Mouse (Mus musculus) lung, postnatal 0 days (tissue): ENCODE measurements at regions not wholly inside any gene's neighbourhood (a gene's known extent, or its start where the extent isn't known, plus 50 kb on each side); places are given as distances from the start of the nearest gene placed in this dataset.

Source experiments
- ATAC-seq: fragments of 200-750 bp; cut with Nextera tagmentation; 2 replicates; pipeline ENCODE4 v1.8.0; 2017; ENCODE audit warnings: moderate library complexity
- DNase-seq: peaks from one replicate; pipeline ENCODE4 v3.0.0-alpha.2; 2016; ENCODE audit warnings: low spot score
- H3K27ac ChIP-seq: fragments of 300-500 bp; sonication (generic); 2 replicates; pipeline ENCODE4 v1.5.1; 2014; ENCODE audit warnings: antibody characterized with exemption, mild to moderate bottlenecking, low read length, mixed read lengths
- H3K27me3 ChIP-seq: fragments of 300-500 bp; sonication (generic); replicated peaks from 2 replicates; pipeline ENCODE4 v1.6.1; 2014; ENCODE audit warnings: low read length, mixed read lengths; ENCODE audit not compliant: insufficient read depth
- H3K36me3 ChIP-seq: fragments of 300-500 bp; sonication (generic); 2 replicates; pipeline ENCODE4 v1.6.1; 2014; ENCODE audit warnings: low read length, mixed read lengths; ENCODE audit not compliant: insufficient read depth
- H3K4me1 ChIP-seq: fragments of 300-500 bp; sonication (generic); 2 replicates; pipeline ENCODE4 v1.6.1; 2014; ENCODE audit warnings: antibody characterized with exemption, low read depth, low read length, mixed read lengths; ENCODE audit not compliant: insufficient read depth
- H3K4me2 ChIP-seq: fragments of 300-500 bp; sonication (generic); replicated peaks from 2 replicates; pipeline ENCODE4 v1.6.1; 2014; ENCODE audit warnings: low read depth, mild to moderate bottlenecking, low read length, moderate library complexity, mixed read lengths
- H3K4me3 ChIP-seq: fragments of 300-500 bp; sonication (generic); 2 replicates; pipeline ENCODE4 v1.5.1; 2014; ENCODE audit warnings: low read depth, low read length
- H3K9ac ChIP-seq: fragments of 300-500 bp; sonication (generic); replicated peaks from 2 replicates; pipeline ENCODE4 v1.6.1; 2014; ENCODE audit warnings: low read depth, mild to moderate bottlenecking
- H3K9me3 ChIP-seq: fragments of 300-500 bp; sonication (generic); 2 replicates; pipeline ENCODE4 v1.6.1; 2016; ENCODE audit warnings: low read length, mixed read lengths
- CTCF ChIP-seq: IDR thresholded peaks from 2 replicates; pipeline ENCODE4 v1.5.1; 2016; ENCODE audit warnings: antibody characterized with exemption, mild to moderate bottlenecking
- EP300 ChIP-seq: IDR thresholded peaks from 2 replicates; pipeline ENCODE4 v1.6.1; 2016; ENCODE audit warnings: antibody characterized with exemption, mild to moderate bottlenecking, control low read depth
- WGBS: fragments of 180-500 bp; shearing (Covaris S2); extraction: QIAGEN DNeasy Blood & Tissue Kit; methylation state at CpG from one replicate; pipeline ENCODE4 v1.1.7; 2014; 5-methylcytosine and 5-hydroxymethylcytosine counted together

DNA sequence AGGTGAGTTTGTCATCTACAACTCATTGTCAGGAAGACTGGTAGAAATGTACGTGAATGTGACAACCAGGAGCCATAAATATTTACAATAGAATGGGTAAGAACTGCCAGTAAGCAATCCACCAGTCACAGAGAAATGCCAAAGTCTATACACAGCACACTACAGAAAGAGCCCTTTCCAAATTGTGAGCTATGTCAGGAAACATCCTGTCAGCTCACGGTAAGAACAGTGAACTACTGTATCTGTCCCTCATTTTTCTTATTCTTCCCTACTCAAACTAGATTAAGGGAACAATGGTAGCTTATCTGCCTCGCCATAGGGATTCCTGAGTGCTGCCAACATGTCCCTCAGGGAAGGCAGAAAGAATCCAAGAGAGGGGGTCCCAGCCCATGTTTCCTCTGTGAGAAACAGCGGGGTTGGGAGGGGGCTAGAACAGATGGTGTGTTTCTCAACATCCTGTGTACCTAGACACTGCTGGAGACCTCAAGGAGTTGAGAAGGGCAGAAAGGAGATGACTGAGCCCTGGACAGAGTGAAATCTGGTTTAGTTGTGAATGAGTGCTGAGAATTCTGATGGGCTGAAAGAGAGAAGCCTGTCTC, 191.6 kb downstream of the Rfpl4b start:
- Histone ChIP-seq H3K9ac (no peak overlapping the region), H3K4me1 (no peaks in the 10 kb centered on the region), H3K36me3 (no peaks in the 10 kb centered on the region), H3K4me3 (no peak overlapping the region), H3K27ac (no peak overlapping the region), H3K27me3 (no peaks in the 10 kb centered on the region), H3K4me2 (no peak overlapping the region), H3K9me3 (no peaks in the 10 kb centered on the region)
- no peak for ATAC-seq
- TF ChIP-seq CTCF (no peak), EP300 (no peak)
- no peak for DNase-seq
- 43% methylated on average over 4 of the region's 4 CpGs for WGBS

DNA sequence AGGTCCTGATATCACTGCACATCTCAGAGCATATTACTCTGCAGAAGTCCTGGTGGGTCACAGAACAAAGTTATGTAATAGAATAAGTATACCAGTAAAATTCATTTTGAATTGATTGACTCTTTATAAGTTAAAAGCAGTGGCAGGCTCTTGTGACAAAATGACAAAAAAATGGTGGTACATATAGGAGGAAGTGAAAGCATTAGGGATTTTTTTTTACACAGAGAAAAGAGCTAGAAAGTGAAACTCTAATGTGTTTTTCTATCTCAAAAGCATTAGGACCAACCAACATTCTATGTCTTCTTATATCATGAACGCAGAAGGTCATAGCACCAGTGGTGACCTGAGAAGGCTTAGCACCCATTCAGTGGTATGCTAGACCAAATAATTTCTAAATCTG, 198.2 kb downstream of the Rfpl4b start:
- no peak overlapping the region for H3K4me2 ChIP-seq
- H3K27me3 ChIP-seq = no peaks in the 10 kb centered on the region
- no peak overlapping the region for H3K4me3 ChIP-seq
- H3K27ac ChIP-seq = no peak overlapping the region
- no peak for ATAC-seq
- H3K4me1 ChIP-seq = no peaks in the 10 kb centered on the region
- DNase-seq = no peak
- H3K9ac ChIP-seq = no peak overlapping the region
- 89% methylated on average over 1 of the region's 1 CpGs for WGBS
- no peaks in the 10 kb centered on the region for H3K9me3 ChIP-seq
- H3K36me3 ChIP-seq = no peaks in the 10 kb centered on the region
- no peak for TF ChIP-seq CTCF
- TF ChIP-seq EP300 = no peak

DNA sequence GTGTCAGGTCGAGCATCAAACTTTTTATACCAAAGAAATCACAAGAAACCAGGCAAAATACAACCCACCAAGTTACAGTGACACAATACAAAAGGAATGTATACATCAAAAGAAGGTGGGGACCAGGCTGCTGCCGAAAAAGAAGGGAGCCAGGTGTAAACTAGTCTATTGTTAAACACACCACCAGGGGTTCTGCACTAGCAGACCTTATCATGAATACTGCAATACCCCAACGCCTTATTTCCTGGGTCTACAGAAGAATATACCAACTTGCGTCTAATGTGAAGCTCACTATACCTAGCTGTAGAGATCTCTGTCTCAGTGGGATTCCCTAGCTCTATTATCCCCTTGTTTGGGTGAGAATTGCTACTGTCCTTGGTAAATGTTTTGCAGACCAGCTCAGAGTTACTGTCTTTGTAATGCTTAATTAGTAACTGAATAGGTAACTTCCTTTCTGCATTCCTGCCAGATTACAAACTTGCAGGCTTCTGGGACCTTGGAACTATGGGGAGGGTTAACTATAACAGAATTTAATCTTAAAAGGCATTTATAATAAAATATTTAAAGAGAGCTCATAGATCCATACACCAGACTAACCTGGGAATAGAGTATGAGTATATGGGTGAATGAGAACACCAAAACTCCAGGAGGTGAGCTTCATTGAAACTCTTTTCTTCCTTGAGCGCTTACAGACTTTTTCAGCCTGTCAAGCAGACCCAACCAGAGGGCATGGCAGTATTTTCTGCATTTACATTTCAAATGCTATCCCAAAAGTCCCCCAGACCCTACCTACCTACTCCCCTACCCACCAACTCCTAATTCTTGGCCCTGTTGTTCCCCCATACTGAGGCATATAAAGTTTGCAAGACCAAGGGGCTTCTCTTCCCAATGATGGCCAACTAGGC, 211.7 kb downstream of the Rfpl4b start:
- Histone ChIP-seq H3K9me3 (no peaks in the 10 kb centered on the region), H3K36me3 (no peaks in the 10 kb centered on the region), H3K27ac (no peak overlapping the region), H3K9ac (no peak overlapping the region), H3K4me2 (no peak overlapping the region), H3K4me1 (no peaks in the 10 kb centered on the region), H3K4me3 (no peak overlapping the region), H3K27me3 (no peaks in the 10 kb centered on the region)
- 69% methylated on average over 5 of the region's 5 CpGs for WGBS
- no peak for ATAC-seq
- DNase-seq = no peak
- no peak for TF ChIP-seq EP300
- no peak for TF ChIP-seq CTCF

DNA sequence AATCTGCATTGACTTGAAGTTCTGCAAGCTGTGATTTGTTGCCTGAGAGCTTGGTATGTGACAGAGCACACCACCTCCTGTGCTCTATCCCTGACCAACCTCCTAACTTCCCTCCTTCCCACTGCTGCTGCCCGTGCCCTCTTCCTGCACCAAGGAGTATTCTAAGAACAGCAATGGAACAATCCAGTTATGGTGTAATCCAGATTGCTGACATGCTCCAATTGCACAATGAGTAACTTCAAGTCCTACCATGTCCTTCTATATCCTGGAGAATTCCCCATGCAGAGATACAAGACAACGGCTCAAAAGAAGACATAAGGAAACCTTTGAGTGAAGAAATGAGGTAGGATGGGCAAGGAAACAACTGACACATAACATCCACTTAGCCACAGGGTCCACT, 235.5 kb downstream of the Rfpl4b start:
- no peak for ATAC-seq
- Histone ChIP-seq H3K9me3 (no peaks in the 10 kb centered on the region), H3K4me1 (no peaks in the 10 kb centered on the region), H3K27me3 (no peaks in the 10 kb centered on the region), H3K4me3 (no peak overlapping the region), H3K9ac (no peak overlapping the region), H3K36me3 (no peaks in the 10 kb centered on the region), H3K4me2 (no peak overlapping the region), H3K27ac (no peak overlapping the region)
- 74% methylated on average over 2 of the region's 2 CpGs for WGBS
- no peak for DNase-seq
- TF ChIP-seq EP300 (no peak), CTCF (no peak)

DNA sequence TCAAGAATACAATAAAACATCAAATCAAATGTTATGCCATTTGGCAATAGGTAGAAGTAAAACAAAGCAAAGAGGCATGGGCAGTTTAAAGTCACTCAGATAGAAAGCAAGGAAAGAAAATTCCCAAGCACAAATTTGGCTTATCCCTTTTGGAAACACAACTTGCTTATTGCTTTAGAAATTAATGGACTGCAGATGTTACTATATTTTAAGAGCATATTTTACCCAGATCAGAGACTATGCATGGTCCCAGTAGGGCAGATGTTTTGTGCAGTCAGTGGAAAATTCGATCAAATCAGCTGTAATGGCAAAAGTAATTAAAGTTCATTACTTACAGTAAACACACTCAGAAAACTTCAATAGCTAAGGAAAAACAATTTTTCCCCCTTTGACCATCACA, 245.9 kb downstream of the Rfpl4b start:
- TF ChIP-seq EP300 = no peak
- TF ChIP-seq CTCF = no peak
- Histone ChIP-seq H3K4me3 (no peak overlapping the region), H3K9ac (no peak overlapping the region), H3K27ac (no peak overlapping the region), H3K4me1 (no peaks in the 10 kb centered on the region), H3K36me3 (no peaks in the 10 kb centered on the region), H3K4me2 (no peak overlapping the region), H3K9me3 (no peaks in the 10 kb centered on the region), H3K27me3 (no peaks in the 10 kb centered on the region)
- WGBS = 71% methylated on average over 1 of the region's 1 CpGs
- no peak for ATAC-seq
- no peak for DNase-seq

DNA sequence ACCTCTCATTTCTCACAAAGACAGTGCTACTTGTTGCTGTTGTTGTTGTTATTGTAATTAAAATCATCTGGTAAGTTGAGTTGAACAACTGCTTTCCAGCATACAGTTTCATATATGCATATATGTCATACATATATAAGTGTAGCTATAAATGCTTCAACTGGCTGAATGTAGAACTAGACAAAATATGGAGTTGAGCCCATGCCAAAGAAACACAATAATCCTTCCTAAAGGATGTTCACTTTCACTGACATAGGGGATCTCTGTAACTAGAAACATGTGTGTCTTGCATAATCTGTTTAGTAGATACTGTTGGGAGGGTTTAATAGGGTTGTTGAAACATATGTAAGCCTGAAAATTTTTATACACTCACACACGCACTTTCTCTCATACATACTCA, 247.9 kb downstream of the Rfpl4b start:
- no peaks in the 10 kb centered on the region for H3K27me3 ChIP-seq
- no peak for DNase-seq
- TF ChIP-seq EP300 (no peak), CTCF (no peak)
- 77% methylated on average over 1 of the region's 1 CpGs for WGBS
- no peaks in the 10 kb centered on the region for H3K9me3 ChIP-seq
- no peak overlapping the region for H3K27ac ChIP-seq
- ATAC-seq = no peak
- no peak overlapping the region for H3K4me3 ChIP-seq
- no peak overlapping the region for H3K4me2 ChIP-seq
- no peaks in the 10 kb centered on the region for H3K36me3 ChIP-seq
- H3K4me1 ChIP-seq = no peaks in the 10 kb centered on the region
- H3K9ac ChIP-seq = no peak overlapping the region
